Mouse (Mus musculus): ENCODE measurements around the gene Samsn1.
A peak's percentile ranks its signal among the peaks of the same experiment; 100 is the strongest.

Gene Samsn1

GRCm38 (mm10) chr16:75933357-75933756 is 88.7 kb downstream of the Samsn1 start:
- DNase-seq (ENCODE audit: low read depth) = no peak

GRCm38 (mm10) chr16:75930222-75930553 is 91.9 kb downstream of the Samsn1 start:
- no peak for DNase-seq (ENCODE audit: low read depth)

- DNase-seq (ENCODE audit: low read depth) = no peak
These were observed 92.4 kb downstream of the Samsn1 start for GRCm38 (mm10) chr16:75929536-75930221.

- no peak for DNase-seq (ENCODE audit: low read depth)
These were observed 95.6 kb downstream of the Samsn1 start for GRCm38 (mm10) chr16:75926511-75926910.

- no peak for DNase-seq (ENCODE audit: low read depth)
These were observed 101.2 kb downstream of the Samsn1 start for GRCm38 (mm10) chr16:75920870-75921269.

GRCm38 (mm10) chr16:75919298-75919697 is 102.8 kb downstream of the Samsn1 start:
- DNase-seq (ENCODE audit: low read depth) = no peak

GRCm38 (mm10) chr16:75917712-75918111 is 104.4 kb downstream of the Samsn1 start:
- no peak for DNase-seq (ENCODE audit: low read depth)

- no peak for DNase-seq (ENCODE audit: low read depth)
These were observed 110.0 kb downstream of the Samsn1 start for GRCm38 (mm10) chr16:75912051-75912450.

- peak; percentile 60 for DNase-seq (ENCODE audit: low read depth)
These were observed 113.2 kb downstream of the Samsn1 start for GRCm38 (mm10) chr16:75908635-75909494.

- no peak for DNase-seq (ENCODE audit: low read depth)
These were observed 115.3 kb downstream of the Samsn1 start for GRCm38 (mm10) chr16:75906790-75907189.

- DNase-seq (ENCODE audit: low read depth) = no peak
These were observed 115.8 kb downstream of the Samsn1 start for GRCm38 (mm10) chr16:75906260-75906659.

- DNase-seq (ENCODE audit: low read depth) = no peak
These were observed 116.8 kb downstream of the Samsn1 start for GRCm38 (mm10) chr16:75905324-75905723.

GRCm38 (mm10) chr16:75904072-75904471 is 118.0 kb downstream of the Samsn1 start:
- DNase-seq (ENCODE audit: low read depth) = no peak

- no peak for DNase-seq (ENCODE audit: low read depth)
These were observed 119.1 kb downstream of the Samsn1 start for GRCm38 (mm10) chr16:75903028-75903427.

- DNase-seq (ENCODE audit: low read depth) = no peak
These were observed 122.0 kb downstream of the Samsn1 start for GRCm38 (mm10) chr16:75899885-75900620.

GRCm38 (mm10) chr16:75897828-75898367 is 124.2 kb downstream of the Samsn1 start:
- DNase-seq (ENCODE audit: low read depth) = no peak

- DNase-seq (ENCODE audit: low read depth) = no peak
These were observed 127.7 kb downstream of the Samsn1 start for GRCm38 (mm10) chr16:75894263-75894901.

- DNase-seq (ENCODE audit: low read depth) = no peak
These were observed 128.6 kb downstream of the Samsn1 start for GRCm38 (mm10) chr16:75893470-75893869.

- DNase-seq (ENCODE audit: low read depth) = no peak
These were observed 132.9 kb downstream of the Samsn1 start for GRCm38 (mm10) chr16:75889081-75889646.

GRCm38 (mm10) chr16:75887203-75887602 is 134.9 kb downstream of the Samsn1 start:
- DNase-seq (ENCODE audit: low read depth) = no peak

GRCm38 (mm10) chr16:75878885-75879284 is 143.2 kb downstream of the Samsn1 start:
- DNase-seq (ENCODE audit: low read depth) = no peak

GRCm38 (mm10) chr16:75877170-75877569 is 144.9 kb downstream of the Samsn1 start:
- DNase-seq (ENCODE audit: low read depth) = no peak

Measured in c-Kit-positive CD71-positive TER-119-negative erythroid progenitor cells, embryonic 14.5 days (primary cell).